Mouse (Mus musculus): Measurements from ENCODE around the gene Alyref. TPM values are rescaled to one million over a fixed set of nuclear protein-coding genes. Genes with fewer than 3 reads are reported as not detected.
"Not testable (repeated sequence)": the region's sequence is repeated elsewhere in the genome, so short reads cannot be mapped to it uniquely, and the experiment has no call there.

Alyref gene
- polyA plus RNA-seq, 1 experiment from 2014 or later: 444 TPM

- WGBS: under 1% methylated on average over 23 of the region's 23 CpGs
- peaks cover 50% of the 10 kb centered on the region for H3K36me3 ChIP-seq
- H3K27me3 ChIP-seq (ENCODE audit: insufficient read depth, poor library complexity, severe bottlenecking): no peaks in the 10 kb centered on the region
- DNase-seq (ENCODE audit: low spot score): no peak
- H3K9me3 ChIP-seq: no peaks in the 10 kb centered on the region
- peak overlapping the region; percentile 97 for H3K27ac ChIP-seq
- peaks cover 29% of the 10 kb centered on the region for H3K4me1 ChIP-seq
- H3K4me3 ChIP-seq: peak overlapping the region; percentile 99
These were observed 24.4 kb downstream of the Alyref start for GRCm38 (mm10) chr11:120573585-120574277.

DNA sequence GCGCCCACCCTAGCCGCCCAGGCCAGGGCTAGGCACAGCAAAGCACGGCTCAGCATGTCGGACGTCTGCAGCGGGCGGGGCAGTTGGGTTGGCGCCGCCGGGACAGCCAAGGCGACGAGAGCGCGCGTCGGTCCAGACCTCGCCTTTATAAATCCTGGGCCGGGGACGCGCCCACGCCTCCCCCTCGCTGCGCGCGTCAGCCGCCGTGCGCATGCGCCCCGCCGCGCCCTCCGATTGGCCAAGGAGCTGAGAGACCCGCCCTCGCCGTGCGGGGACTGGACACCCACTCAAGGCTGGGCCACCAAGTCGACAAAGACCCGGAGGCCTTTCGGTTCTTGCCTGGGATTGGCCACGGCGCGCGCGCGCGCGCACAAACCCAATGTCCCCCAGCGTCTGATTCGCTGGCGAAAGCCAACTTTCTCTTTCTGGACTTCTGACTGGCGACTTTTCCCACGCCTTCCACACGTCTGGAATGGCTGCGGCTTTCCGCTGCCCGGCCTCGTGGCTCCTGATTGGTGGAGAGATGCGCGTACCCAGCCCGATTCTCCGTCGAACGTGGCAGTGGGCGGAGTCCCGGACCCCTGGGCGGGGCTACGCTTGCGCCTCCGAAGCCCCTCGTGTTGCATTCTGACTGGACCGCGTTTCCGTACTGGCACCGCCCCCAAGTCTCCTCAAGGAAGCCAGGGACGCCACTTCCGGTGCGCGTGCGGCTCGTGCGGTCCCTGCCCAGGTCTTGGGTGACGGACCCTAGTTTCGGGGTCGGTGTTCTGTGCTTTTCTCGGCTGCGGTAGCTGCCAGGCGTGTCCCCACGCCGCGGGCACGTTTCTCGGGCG is 25.2 kb downstream of the Alyref start, which contains the start of gene P4hb:
Gene P4hb, minus strand, starts transcription at position 502 of the 833 bp plus-strand sequence.
- under 1% methylated on average over 94 of the region's 94 CpGs for WGBS
- Histone ChIP-seq H3K27me3 (ENCODE audit: insufficient read depth, poor library complexity, severe bottlenecking) (no peaks in the 10 kb centered on the region), H3K36me3 (peaks cover 50% of the 10 kb centered on the region)

GRCm38 (mm10) chr11:120572417-120572751 is 25.8 kb downstream of the Alyref start:
- DNase-seq (ENCODE audit: low spot score): no peak
- under 1% methylated on average over 24 of the region's 24 CpGs for WGBS
- Histone ChIP-seq H3K4me3 (peak overlapping the region; percentile 99), H3K36me3 (peaks cover 50% of the 10 kb centered on the region), H3K27ac (peak overlapping the region; percentile 97), H3K4me1 (peaks cover 24% of the 10 kb centered on the region), H3K27me3 (ENCODE audit: insufficient read depth, poor library complexity, severe bottlenecking) (no peaks in the 10 kb centered on the region), H3K9me3 (no peaks in the 10 kb centered on the region)

More for the DNA sequence above, 25.2 kb downstream of the Alyref start, which contains the start of gene P4hb:
- H3K4me1 ChIP-seq: peaks cover 24% of the 10 kb centered on the region
- peak within 1 kb of the TSS; percentile 99 for H3K4me3 ChIP-seq
- no peaks in the 10 kb centered on the region for H3K9me3 ChIP-seq
- peak within 1 kb of the TSS; percentile 97 for H3K27ac ChIP-seq
- peak; percentile 100 for DNase-seq (ENCODE audit: low spot score)

GRCm38 (mm10) chr11:120571754-120572416 is 26.3 kb downstream of the Alyref start:
- WGBS: 8% methylated on average over 11 of the region's 11 CpGs
- H3K4me1 ChIP-seq: peaks cover 24% of the 10 kb centered on the region
- H3K27ac ChIP-seq: peak overlapping the region; percentile 97
- H3K27me3 ChIP-seq (ENCODE audit: insufficient read depth, poor library complexity, severe bottlenecking): no peaks in the 10 kb centered on the region
- no peaks in the 10 kb centered on the region for H3K9me3 ChIP-seq
- DNase-seq (ENCODE audit: low spot score): no peak
- peak overlapping the region; percentile 99 for H3K4me3 ChIP-seq
- H3K36me3 ChIP-seq: peaks cover 50% of the 10 kb centered on the region

- Histone ChIP-seq H3K9me3 (no peaks in the 10 kb centered on the region), H3K27ac (peak overlapping the region; percentile 97; the same call in 1 of the 2 replicates), H3K36me3 (peaks cover 51% of the 10 kb centered on the region), H3K4me3 (peak overlapping the region; percentile 99), H3K4me1 (peaks cover 24% of the 10 kb centered on the region), H3K27me3 (ENCODE audit: insufficient read depth, poor library complexity, severe bottlenecking) (no peaks in the 10 kb centered on the region)
- no peak for DNase-seq (ENCODE audit: low spot score)
- 34% methylated on average over 3 of the region's 3 CpGs for WGBS
These were observed 27.0 kb downstream of the Alyref start for GRCm38 (mm10) chr11:120571122-120571521.

DNA sequence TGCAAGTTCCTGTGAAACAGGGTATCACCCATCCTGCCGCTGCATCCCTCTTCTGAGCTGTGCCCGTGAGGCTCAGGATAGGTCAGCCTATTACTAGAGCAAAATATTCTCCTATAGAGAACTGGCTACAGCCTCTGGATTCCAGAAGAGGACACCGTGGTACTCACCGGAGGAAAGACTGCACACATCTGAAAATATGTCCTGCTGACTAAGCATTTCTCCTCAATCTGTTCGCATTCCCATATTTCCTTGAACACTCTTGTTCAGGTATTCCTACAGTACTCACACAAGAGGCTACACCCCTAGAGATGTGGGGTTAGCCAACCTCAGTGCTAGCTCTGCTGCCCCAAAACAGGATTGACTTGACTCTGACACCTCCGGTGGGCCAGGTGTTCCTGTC is 29.8 kb downstream of the Alyref start:
- 95% methylated on average over 6 of the region's 6 CpGs for WGBS
- no peak for DNase-seq (ENCODE audit: low spot score)
- no peaks in the 10 kb centered on the region for H3K9me3 ChIP-seq

DNA sequence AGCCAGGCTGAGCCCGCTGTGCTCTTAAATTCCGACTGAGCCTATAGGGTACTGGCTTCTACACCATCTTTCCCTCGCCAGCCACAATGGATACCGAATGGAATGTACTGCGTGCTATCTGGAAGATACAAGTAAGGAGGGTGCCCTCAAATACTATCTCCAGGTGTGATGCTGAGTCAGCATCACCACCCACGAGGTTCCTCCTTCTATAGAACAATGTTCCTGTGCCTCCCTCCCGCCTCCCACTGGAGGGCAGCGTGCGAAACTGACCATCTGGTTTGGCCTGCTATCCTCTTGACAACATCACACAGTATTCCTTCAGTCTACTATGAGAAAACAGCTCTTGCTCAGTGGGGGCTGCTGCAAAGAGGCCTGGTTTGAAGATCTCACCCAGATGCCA is 33.1 kb downstream of the Alyref start:
- no peaks in the 10 kb centered on the region for H3K4me1 ChIP-seq
- WGBS: 84% methylated on average over 9 of the region's 9 CpGs

More for the DNA sequence above, 29.8 kb downstream of the Alyref start:
- Histone ChIP-seq H3K4me3 (no peak overlapping the region), H3K27ac (no peak overlapping the region), H3K36me3 (peaks cover 79% of the 10 kb centered on the region), H3K27me3 (ENCODE audit: insufficient read depth, poor library complexity, severe bottlenecking) (no peaks in the 10 kb centered on the region), H3K4me1 (peaks cover 14% of the 10 kb centered on the region)

GRCm38 (mm10) chr11:120562949-120563348 is 35.2 kb downstream of the Alyref start:
- H3K27me3 ChIP-seq (ENCODE audit: insufficient read depth, poor library complexity, severe bottlenecking): no peaks in the 10 kb centered on the region
- WGBS: 93% methylated on average over 13 of the region's 13 CpGs
- H3K27ac ChIP-seq: no peak overlapping the region
- no peak for DNase-seq (ENCODE audit: low spot score)
- no peaks in the 10 kb centered on the region for H3K9me3 ChIP-seq
- peaks cover 93% of the 10 kb centered on the region for H3K36me3 ChIP-seq
- no peaks in the 10 kb centered on the region for H3K4me1 ChIP-seq
- no peak overlapping the region for H3K4me3 ChIP-seq

More for the DNA sequence above, 33.1 kb downstream of the Alyref start:
- no peak for DNase-seq (ENCODE audit: low spot score)
- Histone ChIP-seq H3K4me3 (no peak overlapping the region), H3K27me3 (ENCODE audit: insufficient read depth, poor library complexity, severe bottlenecking) (no peaks in the 10 kb centered on the region), H3K36me3 (peaks cover 97% of the 10 kb centered on the region), H3K27ac (no peak overlapping the region), H3K9me3 (no peaks in the 10 kb centered on the region)

DNA sequence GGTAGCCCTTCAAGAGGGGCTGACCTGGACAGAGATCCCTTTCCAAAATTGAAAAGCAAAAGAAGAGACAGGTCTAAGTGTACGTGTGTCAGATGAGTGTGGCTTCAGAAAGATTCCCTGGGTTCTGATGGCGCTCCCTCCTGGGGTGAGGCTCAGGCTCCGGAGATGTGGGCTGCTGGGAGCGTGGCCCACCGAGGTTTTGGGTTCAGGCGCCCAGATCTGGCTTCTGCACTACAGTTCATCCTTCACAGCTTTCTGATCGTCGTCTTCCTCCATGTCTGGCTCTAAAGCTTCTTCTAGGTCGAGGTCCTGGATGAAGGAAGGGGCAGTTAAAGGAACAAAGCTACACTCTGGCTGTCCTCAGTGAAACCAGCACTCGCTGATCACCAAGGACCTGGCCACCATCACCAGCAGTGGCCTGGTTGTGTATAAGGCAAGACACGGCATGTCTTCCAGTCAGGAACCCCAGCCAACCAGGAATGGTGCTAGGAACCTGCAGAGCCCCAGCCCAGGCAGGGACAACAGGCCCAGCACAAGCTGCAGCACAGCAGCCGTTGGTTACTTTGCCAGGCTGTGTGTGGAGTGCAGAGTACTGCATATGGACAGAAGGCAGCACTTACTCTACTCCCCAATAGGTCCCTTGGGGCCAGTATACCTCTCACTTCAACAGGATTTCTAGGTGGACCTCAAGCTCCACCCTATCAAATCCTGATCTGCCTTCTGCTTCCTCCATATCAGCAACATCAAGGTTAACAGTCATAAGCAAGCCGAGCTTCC is 37.0 kb downstream of the Alyref start:
- peak; percentile 70 for DNase-seq (ENCODE audit: low spot score)
- H3K4me1 ChIP-seq: no peaks in the 10 kb centered on the region

DNA sequence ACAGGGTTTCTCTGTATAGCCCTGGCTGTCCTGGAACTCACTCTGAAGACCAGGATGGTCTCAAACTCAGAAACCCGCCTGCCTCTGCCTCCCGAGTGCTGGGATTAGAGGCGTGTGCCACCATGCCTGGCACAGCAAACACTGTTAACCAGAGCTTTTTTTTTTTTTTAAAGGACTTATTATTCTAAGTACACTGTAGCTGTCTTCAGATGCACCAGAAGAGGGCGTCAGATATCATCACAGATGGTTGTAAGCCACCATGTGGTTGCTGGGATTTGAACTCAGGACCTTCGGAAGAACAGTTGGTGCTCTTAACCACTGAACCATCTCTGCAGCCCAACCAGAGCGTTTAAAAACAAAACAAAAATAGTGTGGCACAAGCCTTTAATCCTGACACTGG is 39.3 kb downstream of the Alyref start:
- DNase-seq (ENCODE audit: low spot score); H3K27me3 ChIP-seq (ENCODE audit: insufficient read depth, poor library complexity, severe bottlenecking); H3K4me3 ChIP-seq; H3K27ac ChIP-seq; H3K9me3 ChIP-seq: not testable (repeated sequence)
- Histone ChIP-seq H3K36me3 (peaks cover 52% of the 10 kb centered on the region), H3K4me1 (peaks cover 12% of the 10 kb centered on the region)
- WGBS: 88% methylated on average over 6 of the region's 6 CpGs

More for the DNA sequence above, 37.0 kb downstream of the Alyref start:
- Histone ChIP-seq H3K9me3 (no peaks in the 10 kb centered on the region), H3K27ac (no peak overlapping the region), H3K27me3 (ENCODE audit: insufficient read depth, poor library complexity, severe bottlenecking) (no peaks in the 10 kb centered on the region), H3K4me3 (no peak overlapping the region), H3K36me3 (peaks cover 75% of the 10 kb centered on the region)
- 94% methylated on average over 13 of the region's 13 CpGs for WGBS

DNA sequence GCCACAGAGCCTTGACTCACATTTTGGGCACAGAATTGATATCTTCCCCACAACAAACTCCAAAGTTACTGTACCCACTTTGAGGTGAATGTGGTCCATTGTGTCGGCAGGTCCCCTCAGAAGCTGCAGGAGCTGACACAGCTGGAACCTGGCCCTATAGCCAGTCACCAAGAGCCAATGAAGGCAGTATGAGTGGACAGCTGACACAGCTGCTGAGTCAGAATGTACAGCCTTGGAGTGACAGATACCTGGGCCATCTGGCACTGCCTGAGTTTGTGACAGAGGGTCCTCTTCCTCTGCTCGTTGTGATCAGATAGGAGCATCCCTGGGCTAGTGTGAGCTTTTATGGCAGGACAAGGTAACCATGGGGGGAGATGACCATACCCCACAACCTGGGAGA is 42.9 kb downstream of the Alyref start:
- Histone ChIP-seq H3K27ac (peak overlapping the region; percentile 49; the same call in 1 of the 2 replicates), H3K4me3 (0 out of 2 replicates have a peak overlapping the region, but pooled peaks have one; percentile 9), H3K36me3 (peaks cover 17% of the 10 kb centered on the region), H3K27me3 (ENCODE audit: insufficient read depth, poor library complexity, severe bottlenecking) (peaks cover 3% of the 10 kb centered on the region; the same call in 1 of the 2 replicates), H3K4me1 (peaks cover 19% of the 10 kb centered on the region), H3K9me3 (no peaks in the 10 kb centered on the region)
- 69% methylated on average over 2 of the region's 2 CpGs for WGBS
- no peak for DNase-seq (ENCODE audit: low spot score)

GRCm38 (mm10) chr11:120554834-120555233 is 43.3 kb downstream of the Alyref start:
- Histone ChIP-seq H3K4me3 (0 out of 2 replicates have a peak overlapping the region, but pooled peaks have one; percentile 9), H3K4me1 (peaks cover 24% of the 10 kb centered on the region), H3K27me3 (ENCODE audit: insufficient read depth, poor library complexity, severe bottlenecking) (peaks cover 3% of the 10 kb centered on the region; the same call in 1 of the 2 replicates), H3K27ac (peak overlapping the region; percentile 49), H3K36me3 (peaks cover 12% of the 10 kb centered on the region), H3K9me3 (no peaks in the 10 kb centered on the region)
- no peak for DNase-seq (ENCODE audit: low spot score)
- WGBS: 33% methylated on average over 7 of the region's 7 CpGs
